Mouse (Mus musculus): ENCODE results near the gene Hectd4.

DNA sequence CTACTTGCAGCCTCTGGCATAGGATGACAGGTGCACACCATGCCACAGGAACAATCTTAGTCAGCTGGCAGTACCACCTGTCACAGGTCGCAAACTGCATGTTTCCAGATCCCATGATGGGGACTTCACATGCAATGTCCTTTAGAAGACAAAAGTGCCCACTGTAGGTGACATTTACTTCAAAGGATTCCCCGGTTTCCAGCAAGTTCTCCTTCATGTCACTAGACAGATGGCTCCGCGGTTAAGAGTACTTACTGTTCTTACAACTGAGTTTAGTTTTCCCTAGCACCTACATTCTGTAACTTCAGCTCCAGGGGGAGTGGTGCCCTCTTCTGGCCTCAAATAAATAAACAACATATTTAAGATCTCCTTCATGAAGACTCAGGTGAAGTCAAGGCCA lies 47.2 kb upstream of the Hectd4 start:
- TF ChIP-seq CTCF (conservative IDR thresholded peaks at IDR 0.05 in 1 of 2, IDR thresholded peaks at IDR 0.05 in 1 of 2; ENCODE audit: low read depth in 2 of 2, low read length in 2 of 2) (peak in 1 of 2 experiments; percentile 56; a peak in 2 of 4 replicates), MAX (IDR thresholded peaks at IDR 0.05; ENCODE audit: low read length) (no peak), RAD21 (IDR thresholded peaks at IDR 0.05; ENCODE audit: low read depth, low read length) (peak; percentile 44), POLR2A (IDR thresholded peaks at IDR 0.05; ENCODE audit: low read depth, low read length) (no peak), ELF1 (IDR thresholded peaks at IDR 0.05; ENCODE audit: low read depth, low read length) (no peak), RCOR1 (conservative IDR thresholded peaks at IDR 0.05; ENCODE audit: low read depth, low read length) (no peak), POLR2AphosphoS2 (IDR thresholded peaks at IDR 0.05; ENCODE audit: low read depth, low read length) (no peak)
